Mouse (Mus musculus) neural tube, embryonic 14.5 days (tissue): ENCODE measurements around the gene Sh2b1. TPM values are rescaled to one million over a fixed set of nuclear protein-coding genes. Genes with fewer than 3 reads are reported as not detected.

Experiments
- ATAC-seq: fragments of 200-750 bp; cut with Nextera tagmentation; 2 replicates; pipeline ENCODE4 v1.8.0; 2017; ENCODE audit warnings: low read depth, mild to moderate bottlenecking, moderate TSS enrichment, moderate library complexity
- H3K27ac ChIP-seq: fragments of 300-500 bp; sonication (generic); 2 replicates; pipeline ENCODE4 v1.5.1; 2014; ENCODE audit warnings: low read depth, mild to moderate bottlenecking, control low read depth, low read length, moderate library complexity, mixed read lengths
- H3K27me3 ChIP-seq: fragments of 300-500 bp; sonication (generic); 2 replicates; pipeline ENCODE4 v1.6.1; 2014; ENCODE audit warnings: low read length; ENCODE audit not compliant: control insufficient read depth, insufficient read depth
- H3K36me3 ChIP-seq: fragments of 300-500 bp; sonication (generic); 2 replicates; pipeline ENCODE4 v1.6.1; 2014; ENCODE audit warnings: low read length, mixed read lengths; ENCODE audit not compliant: control insufficient read depth, insufficient read depth
- H3K4me1 ChIP-seq: fragments of 300-500 bp; sonication (generic); 2 replicates; pipeline ENCODE4 v1.6.1; 2014; ENCODE audit warnings: low read length; ENCODE audit not compliant: control insufficient read depth, insufficient read depth
- H3K4me2 ChIP-seq: fragments of 300-500 bp; sonication (generic); 2 replicates; pipeline ENCODE4 v1.6.1; 2014; ENCODE audit warnings: mild to moderate bottlenecking, low read depth, low read length, control low read depth
- H3K4me3 ChIP-seq: fragments of 300-500 bp; sonication (generic); 2 replicates; pipeline ENCODE4 v1.5.1; 2014; ENCODE audit warnings: low read depth, low read length, control low read depth, mixed read lengths
- H3K9ac ChIP-seq: fragments of 300-500 bp; sonication (generic); replicated peaks from 2 replicates; pipeline ENCODE4 v1.6.1; 2014; ENCODE audit warnings: low read depth, mild to moderate bottlenecking, control low read depth, low read length, mixed read lengths
- H3K9me3 ChIP-seq: fragments of 300-500 bp; sonication (generic); 2 replicates; pipeline ENCODE4 v1.6.1; 2016; ENCODE audit warnings: low read length; ENCODE audit not compliant: control insufficient read depth
- WGBS: fragments of 180-500 bp; shearing (Covaris S2); extraction: QIAGEN DNeasy Blood & Tissue Kit; methylation state at CpG from one replicate; pipeline ENCODE4 v1.1.7; 2014; 5-methylcytosine and 5-hydroxymethylcytosine counted together
- polyA plus RNA-seq: library from polyadenylated mRNA; unstranded; fragments of >200 nt; fragmentation: Nextera tagmentation; extraction: Ambion mirVana; gene quantifications from 2 replicates; pipeline ENCODE4 v1.2.1, GENCODE M21; 2014

Gene Sh2b1
- polyA plus RNA-seq, 1 experiment from 2014 or later = 61.1 TPM

GRCm38 (mm10) chr7:126452244-126452643 is 23.0 kb downstream of the Sh2b1 start:
- no peaks in the 10 kb centered on the region for H3K27me3 ChIP-seq
- no peak for ATAC-seq
- H3K36me3 ChIP-seq = peaks cover 3% of the 10 kb centered on the region; the same call in 1 of the 2 replicates
- H3K27ac ChIP-seq = no peak overlapping the region
- no peak overlapping the region for H3K9ac ChIP-seq
- no peaks in the 10 kb centered on the region for H3K4me1 ChIP-seq
- no peaks in the 10 kb centered on the region for H3K9me3 ChIP-seq
- no peak overlapping the region for H3K4me3 ChIP-seq
- no peak overlapping the region for H3K4me2 ChIP-seq
- WGBS = 94% methylated on average over 3 of the region's 3 CpGs

GRCm38 (mm10) chr7:126450641-126451040 is 24.6 kb downstream of the Sh2b1 start:
- Histone ChIP-seq H3K4me1 (no peaks in the 10 kb centered on the region), H3K9ac (no peak overlapping the region), H3K27ac (no peak overlapping the region), H3K9me3 (no peaks in the 10 kb centered on the region), H3K36me3 (peaks cover 3% of the 10 kb centered on the region; the same call in 1 of the 2 replicates), H3K4me3 (no peak overlapping the region), H3K4me2 (no peak overlapping the region), H3K27me3 (no peaks in the 10 kb centered on the region)
- no peak for ATAC-seq
- 94% methylated on average over 6 of the region's 6 CpGs for WGBS

- no peak overlapping the region for H3K9ac ChIP-seq
- peaks cover 3% of the 10 kb centered on the region; the same call in 1 of the 2 replicates for H3K36me3 ChIP-seq
- H3K9me3 ChIP-seq = no peaks in the 10 kb centered on the region
- H3K27me3 ChIP-seq = no peaks in the 10 kb centered on the region
- ATAC-seq = no peak
- no peak overlapping the region for H3K4me3 ChIP-seq
- H3K4me2 ChIP-seq = no peak overlapping the region
- H3K27ac ChIP-seq = no peak overlapping the region
- 94% methylated on average over 18 of the region's 18 CpGs for WGBS
- no peaks in the 10 kb centered on the region for H3K4me1 ChIP-seq
Observed at GRCm38 (mm10) chr7:126449991-126450390, 25.2 kb downstream of the Sh2b1 start.

- no peak overlapping the region for H3K27ac ChIP-seq
- 90% methylated on average over 19 of the region's 19 CpGs for WGBS
- H3K36me3 ChIP-seq = peaks cover 13% of the 10 kb centered on the region
- H3K4me2 ChIP-seq = no peak overlapping the region
- H3K9me3 ChIP-seq = no peaks in the 10 kb centered on the region
- no peak overlapping the region for H3K4me3 ChIP-seq
- no peak overlapping the region for H3K9ac ChIP-seq
- no peaks in the 10 kb centered on the region for H3K27me3 ChIP-seq
- no peak for ATAC-seq
- H3K4me1 ChIP-seq = no peaks in the 10 kb centered on the region
Observed at GRCm38 (mm10) chr7:126448481-126448880, 26.7 kb downstream of the Sh2b1 start.

- Histone ChIP-seq H3K9me3 (no peaks in the 10 kb centered on the region), H3K4me1 (no peaks in the 10 kb centered on the region), H3K4me2 (no peak overlapping the region), H3K9ac (no peak overlapping the region), H3K27me3 (no peaks in the 10 kb centered on the region), H3K27ac (no peak overlapping the region), H3K36me3 (peaks cover 13% of the 10 kb centered on the region), H3K4me3 (no peak overlapping the region)
- 90% methylated on average over 21 of the region's 21 CpGs for WGBS
- no peak for ATAC-seq
Observed at GRCm38 (mm10) chr7:126446217-126446616, 29.0 kb downstream of the Sh2b1 start.

GRCm38 (mm10) chr7:126445104-126445815 is 30.0 kb downstream of the Sh2b1 start:
- no peak for ATAC-seq
- H3K36me3 ChIP-seq = peaks cover 13% of the 10 kb centered on the region

GRCm38 (mm10) chr7:126444536-126444935 is 30.7 kb downstream of the Sh2b1 start:
- Histone ChIP-seq H3K27ac (no peak overlapping the region), H3K27me3 (no peaks in the 10 kb centered on the region), H3K9me3 (no peaks in the 10 kb centered on the region), H3K4me2 (no peak overlapping the region), H3K4me1 (no peaks in the 10 kb centered on the region), H3K4me3 (no peak overlapping the region), H3K9ac (no peak overlapping the region), H3K36me3 (peaks cover 13% of the 10 kb centered on the region)
- ATAC-seq = no peak
- 95% methylated on average over 9 of the region's 9 CpGs for WGBS

More at GRCm38 (mm10) chr7:126445104-126445815, 30.0 kb downstream of the Sh2b1 start:
- H3K27me3 ChIP-seq = no peaks in the 10 kb centered on the region
- no peaks in the 10 kb centered on the region for H3K9me3 ChIP-seq
- H3K27ac ChIP-seq = no peak overlapping the region
- no peak overlapping the region for H3K4me2 ChIP-seq
- H3K4me3 ChIP-seq = no peak overlapping the region
- WGBS = 93% methylated on average over 15 of the region's 15 CpGs
- H3K4me1 ChIP-seq = no peaks in the 10 kb centered on the region
- no peak overlapping the region for H3K9ac ChIP-seq

- Histone ChIP-seq H3K4me1 (no peaks in the 10 kb centered on the region), H3K27ac (no peak overlapping the region), H3K36me3 (peaks cover 13% of the 10 kb centered on the region), H3K9me3 (no peaks in the 10 kb centered on the region), H3K4me3 (no peak overlapping the region), H3K9ac (no peak overlapping the region), H3K4me2 (no peak overlapping the region), H3K27me3 (no peaks in the 10 kb centered on the region)
- ATAC-seq = no peak
- WGBS = 96% methylated on average over 10 of the region's 10 CpGs
Observed at GRCm38 (mm10) chr7:126443997-126444396, 31.2 kb downstream of the Sh2b1 start.

- WGBS = 79% methylated on average over 9 of the region's 9 CpGs
- no peak for ATAC-seq
- H3K27ac ChIP-seq = no peak overlapping the region
Observed at GRCm38 (mm10) chr7:126440134-126440533, 35.1 kb downstream of the Sh2b1 start.

More at GRCm38 (mm10) chr7:126440134-126440533, 35.1 kb downstream of the Sh2b1 start:
- H3K4me2 ChIP-seq = no peak overlapping the region
- no peaks in the 10 kb centered on the region for H3K9me3 ChIP-seq
- H3K4me1 ChIP-seq = no peaks in the 10 kb centered on the region
- H3K4me3 ChIP-seq = no peak overlapping the region
- peaks cover 10% of the 10 kb centered on the region for H3K36me3 ChIP-seq
- H3K9ac ChIP-seq = no peak overlapping the region
- H3K27me3 ChIP-seq = no peaks in the 10 kb centered on the region
